Mouse (Mus musculus) embryonic facial prominence, embryonic 10.5 days (tissue): ENCODE results near the gene Fgfr2. TPM values are rescaled to one million over a fixed set of nuclear protein-coding genes. Genes with fewer than 3 reads are reported as not detected.
"Not testable (repeated sequence)": the region's sequence is repeated elsewhere in the genome, so short reads cannot be mapped to it uniquely, and the experiment has no call there.

Experiments
- DNase-seq: peaks from one replicate; pipeline ENCODE4 v3.0.0-alpha.2; 2017; ENCODE audit warnings: low spot score
- H3K27ac ChIP-seq: fragments of 300-500 bp; sonication (generic); replicated peaks from 2 replicates; pipeline ENCODE4 v1.5.1; 2016; ENCODE audit warnings: mild to moderate bottlenecking
- H3K27me3 ChIP-seq: fragments of 300-500 bp; sonication (generic); replicated peaks from 2 replicates; pipeline ENCODE4 v1.6.1; 2016; ENCODE audit warnings: low read depth, mild to moderate bottlenecking; ENCODE audit not compliant: poor library complexity, severe bottlenecking
- H3K36me3 ChIP-seq: fragments of 300-500 bp; sonication (generic); replicated peaks from 2 replicates; pipeline ENCODE4 v1.6.1; 2016; ENCODE audit warnings: mild to moderate bottlenecking, moderate library complexity
- H3K4me1 ChIP-seq: fragments of 300-500 bp; sonication (generic); 2 replicates; pipeline ENCODE4 v1.6.1; 2016
- H3K4me3 ChIP-seq: fragments of 300-500 bp; sonication (generic); 2 replicates; pipeline ENCODE4 v1.5.1; 2016; ENCODE audit warnings: mild to moderate bottlenecking, moderate library complexity
- H3K9me3 ChIP-seq: fragments of 300-500 bp; sonication (generic); 2 replicates; pipeline ENCODE4 v1.6.1; 2016; ENCODE audit warnings: mild to moderate bottlenecking
- WGBS: fragments of 180-500 bp; shearing (Covaris S2); methylation state at CpG from one replicate; pipeline ENCODE4 v1.1.7; 2016; 5-methylcytosine and 5-hydroxymethylcytosine counted together
- polyA plus RNA-seq: library from polyadenylated mRNA; unstranded; fragments of >200 nt; fragmentation: Nextera tagmentation; extraction: Ambion mirVana; gene quantifications from 2 replicates; pipeline ENCODE4 v1.2.1, GENCODE M21; 2016

Fgfr2 gene
- polyA plus RNA-seq, 1 experiment from 2014 or later: 74.3 TPM

- H3K36me3 ChIP-seq: not testable (repeated sequence)
Observed at GRCm38 (mm10) chr7:132502445-132502844, 620.7 kb downstream of the Fgfr2 start.

GRCm38 (mm10) chr7:132497142-132497541 lies 626.0 kb downstream of the Fgfr2 start:
- Histone ChIP-seq H3K36me3 (no peaks in the 10 kb centered on the region), H3K4me1 (peaks cover 9% of the 10 kb centered on the region; the same call in 1 of the 2 replicates), H3K9me3 (no peaks in the 10 kb centered on the region), H3K27ac (no peak overlapping the region), H3K27me3 (peaks cover 9% of the 10 kb centered on the region), H3K4me3 (no peak overlapping the region)
- DNase-seq: no peak
- 93% methylated on average over 3 of the region's 3 CpGs for WGBS

More at GRCm38 (mm10) chr7:132502445-132502844, 620.7 kb downstream of the Fgfr2 start:
- not testable (repeated sequence) for H3K27ac ChIP-seq, DNase-seq, H3K4me3 ChIP-seq, H3K9me3 ChIP-seq
- Histone ChIP-seq H3K4me1 (0 out of 2 replicates have a peak, but pooled peaks cover 14% of the 10 kb centered on the region), H3K27me3 (peaks cover 13% of the 10 kb centered on the region)

DNA sequence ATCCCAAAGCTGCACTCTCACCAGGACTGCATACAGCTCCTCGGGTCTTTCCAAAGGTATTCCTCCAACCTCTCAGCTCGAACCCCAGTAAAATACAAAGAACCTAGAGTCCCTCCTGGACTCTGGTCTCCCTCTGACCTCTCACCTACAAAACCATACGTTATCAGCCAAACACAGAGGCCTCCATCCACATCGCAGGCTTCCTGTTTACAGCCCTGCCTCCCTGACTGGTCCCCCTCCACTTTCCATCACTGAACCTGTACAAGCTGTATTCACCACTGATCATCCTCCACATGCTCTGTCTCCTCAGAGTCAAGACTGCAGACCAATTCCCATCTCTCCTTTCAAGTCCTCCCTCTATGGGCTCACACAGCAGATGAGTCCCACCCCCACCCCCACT lies 628.9 kb downstream of the Fgfr2 start:
- 69% methylated on average over 4 of the region's 4 CpGs for WGBS
- Histone ChIP-seq H3K9me3 (no peaks in the 10 kb centered on the region), H3K27me3 (peaks cover 9% of the 10 kb centered on the region), H3K27ac (no peak overlapping the region), H3K4me1 (peaks cover 16% of the 10 kb centered on the region), H3K36me3 (no peaks in the 10 kb centered on the region), H3K4me3 (no peak overlapping the region)
- DNase-seq: no peak

DNA sequence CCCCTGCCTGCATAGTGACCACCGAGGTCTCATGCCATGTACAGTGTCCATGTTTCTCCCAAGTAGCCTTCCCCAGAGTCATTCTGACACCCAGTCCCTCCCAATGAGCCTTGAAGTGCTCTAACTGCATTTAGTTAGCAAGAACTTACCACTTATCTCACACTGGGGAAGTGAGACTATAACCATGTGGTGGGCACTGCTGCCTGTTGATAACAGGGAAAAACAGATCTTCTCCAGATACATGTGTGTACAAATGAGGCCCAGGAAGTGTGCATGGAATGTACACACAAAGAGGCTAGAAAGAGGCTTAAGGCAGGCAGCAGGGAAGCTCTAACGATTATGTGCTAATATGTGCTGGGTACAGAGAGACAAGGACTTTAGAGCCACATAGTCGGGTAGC lies 629.5 kb downstream of the Fgfr2 start:
- DNase-seq: no peak
- Histone ChIP-seq H3K27me3 (peaks cover 14% of the 10 kb centered on the region), H3K27ac (no peak overlapping the region), H3K36me3 (no peaks in the 10 kb centered on the region), H3K4me3 (no peak overlapping the region), H3K9me3 (no peaks in the 10 kb centered on the region), H3K4me1 (peaks cover 16% of the 10 kb centered on the region)
- WGBS: 80% methylated on average over 3 of the region's 3 CpGs

DNA sequence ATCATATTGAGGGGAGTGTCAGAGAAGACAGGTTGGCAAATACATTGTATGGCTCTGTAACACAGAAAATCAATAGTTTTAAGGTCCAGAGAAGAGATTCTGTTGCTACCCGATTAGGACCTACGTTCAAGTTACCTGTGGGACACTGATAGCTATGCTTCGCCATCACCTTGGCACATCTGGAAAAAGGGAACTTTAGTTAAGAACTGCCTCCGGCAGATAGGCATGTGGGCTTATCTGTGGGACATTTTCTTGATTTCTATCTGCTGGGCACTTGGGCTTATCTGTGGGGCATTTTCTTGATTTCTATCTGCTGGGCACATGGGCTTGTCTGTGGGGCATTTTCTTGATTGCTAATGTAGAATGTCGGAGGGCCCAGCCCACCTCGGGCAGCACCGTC lies 631.2 kb downstream of the Fgfr2 start:
- Histone ChIP-seq H3K27ac (no peak overlapping the region), H3K36me3 (no peaks in the 10 kb centered on the region), H3K9me3 (no peaks in the 10 kb centered on the region), H3K27me3 (0 out of 2 replicates have a peak, but pooled peaks cover 5% of the 10 kb centered on the region), H3K4me3 (no peak overlapping the region), H3K4me1 (peaks cover 18% of the 10 kb centered on the region)
- no peak for DNase-seq
- 87% methylated on average over 7 of the region's 7 CpGs for WGBS

GRCm38 (mm10) chr7:132487361-132487760 lies 635.8 kb downstream of the Fgfr2 start:
- Histone ChIP-seq H3K4me1 (peaks cover 17% of the 10 kb centered on the region), H3K4me3 (no peak overlapping the region), H3K36me3 (no peaks in the 10 kb centered on the region), H3K27me3 (0 out of 2 replicates have a peak, but pooled peaks cover 5% of the 10 kb centered on the region), H3K27ac (no peak overlapping the region), H3K9me3 (no peaks in the 10 kb centered on the region)
- no peak for DNase-seq
- 65% methylated on average over 6 of the region's 6 CpGs for WGBS

DNA sequence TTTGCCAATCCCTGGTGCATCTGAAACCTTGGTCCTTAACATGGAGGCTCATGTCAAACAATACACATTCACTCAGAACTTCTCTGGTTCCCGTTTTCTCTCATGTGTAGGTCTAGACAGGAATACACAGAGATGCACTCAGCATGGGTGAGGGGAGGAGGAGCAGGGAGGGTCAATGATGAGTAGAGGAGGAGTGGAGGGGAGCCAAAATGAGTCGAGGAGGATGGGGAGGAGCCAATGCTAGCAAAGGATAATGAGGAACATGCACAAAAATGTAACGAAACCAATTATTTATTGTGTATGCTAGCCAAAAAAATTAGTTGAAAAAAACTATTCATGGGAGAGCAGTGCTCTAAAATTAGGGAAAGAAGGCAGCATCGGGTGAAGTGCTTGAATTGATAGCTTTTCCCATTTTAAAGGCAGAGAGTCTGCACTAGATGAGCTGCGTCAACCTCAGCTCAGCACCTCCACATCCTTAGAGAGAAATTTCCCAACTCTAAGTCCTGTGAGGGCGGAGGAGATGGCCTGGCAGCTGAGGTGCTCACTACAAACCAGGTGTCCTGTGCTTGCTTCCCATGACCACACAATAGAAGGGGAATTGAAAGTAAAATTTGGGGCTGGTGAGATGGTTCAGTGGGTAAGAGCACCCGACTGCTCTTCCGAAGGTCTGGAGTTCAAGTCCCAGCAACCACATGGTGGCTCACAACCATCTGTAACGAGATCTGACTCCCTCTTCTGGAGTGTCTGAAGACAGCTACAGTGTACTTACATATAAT lies 636.6 kb downstream of the Fgfr2 start:
- Histone ChIP-seq H3K4me1 (peaks cover 12% of the 10 kb centered on the region), H3K4me3 (no peak overlapping the region), H3K27ac (no peak overlapping the region), H3K27me3 (0 out of 2 replicates have a peak, but pooled peaks cover 5% of the 10 kb centered on the region), H3K9me3 (no peaks in the 10 kb centered on the region), H3K36me3 (no peaks in the 10 kb centered on the region)
- 87% methylated on average over 9 of the region's 9 CpGs for WGBS
- DNase-seq: no peak

DNA sequence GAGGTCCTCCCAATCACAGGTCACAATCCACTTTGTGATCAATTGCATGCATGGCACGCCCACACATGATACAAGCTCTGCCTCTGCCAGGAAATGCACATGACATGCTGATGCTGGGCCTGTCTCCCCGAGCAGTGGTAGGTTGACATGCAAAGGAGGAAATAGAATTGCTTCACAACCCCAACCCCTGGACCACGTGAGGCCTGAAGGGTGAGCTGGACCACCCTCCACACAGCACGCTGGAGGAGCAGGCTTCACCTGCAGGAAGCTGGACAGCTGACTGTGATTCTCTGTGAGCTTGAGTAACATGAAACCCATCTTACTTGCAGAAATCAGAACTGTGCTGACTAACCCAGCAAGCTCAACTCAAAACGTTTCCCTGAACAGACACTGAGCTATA lies 638.7 kb downstream of the Fgfr2 start:
- peaks cover 11% of the 10 kb centered on the region; the same call in 1 of the 2 replicates for H3K4me1 ChIP-seq
- H3K36me3 ChIP-seq: no peaks in the 10 kb centered on the region
- H3K27ac ChIP-seq: no peak overlapping the region
- WGBS: 68% methylated on average over 5 of the region's 5 CpGs
- H3K4me3 ChIP-seq: no peak overlapping the region
- no peaks in the 10 kb centered on the region for H3K9me3 ChIP-seq
- DNase-seq: no peak
- H3K27me3 ChIP-seq: 0 out of 2 replicates have a peak, but pooled peaks cover 7% of the 10 kb centered on the region

DNA sequence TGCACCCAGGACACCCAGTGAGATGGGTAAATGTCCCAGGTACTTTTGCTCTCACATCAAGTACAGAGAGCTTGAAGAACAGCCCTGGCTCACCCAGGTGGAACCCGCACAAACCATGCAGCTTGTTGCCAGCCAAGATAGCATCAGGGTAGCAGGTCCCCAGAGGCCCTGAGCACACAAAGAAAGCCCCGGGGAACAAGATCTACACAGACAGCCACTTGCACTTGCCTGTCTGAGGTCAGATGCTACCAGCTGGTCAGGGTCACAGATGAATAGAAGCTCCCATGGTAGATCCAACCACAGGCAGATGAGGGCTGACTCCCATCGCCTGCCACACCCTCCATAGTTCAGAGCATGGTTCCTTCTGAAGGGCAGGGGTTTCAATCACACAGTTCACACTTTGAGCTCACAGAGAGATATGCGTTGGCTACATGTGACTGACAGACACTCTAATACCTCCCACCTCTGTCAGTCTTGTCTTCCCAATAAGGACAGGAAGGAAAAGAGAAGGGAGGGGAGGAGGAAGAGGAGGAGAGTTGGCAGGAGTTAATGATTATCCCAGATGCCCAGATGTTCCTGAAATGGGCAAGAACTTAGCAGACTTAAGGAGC lies 642.3 kb downstream of the Fgfr2 start:
- Histone ChIP-seq H3K9me3 (no peaks in the 10 kb centered on the region), H3K4me3 (no peak overlapping the region), H3K4me1 (peaks cover 12% of the 10 kb centered on the region; the same call in 1 of the 2 replicates), H3K27ac (no peak overlapping the region), H3K36me3 (no peaks in the 10 kb centered on the region), H3K27me3 (0 out of 2 replicates have a peak, but pooled peaks cover 13% of the 10 kb centered on the region)
- 73% methylated on average over 4 of the region's 4 CpGs for WGBS
- no peak for DNase-seq

DNA sequence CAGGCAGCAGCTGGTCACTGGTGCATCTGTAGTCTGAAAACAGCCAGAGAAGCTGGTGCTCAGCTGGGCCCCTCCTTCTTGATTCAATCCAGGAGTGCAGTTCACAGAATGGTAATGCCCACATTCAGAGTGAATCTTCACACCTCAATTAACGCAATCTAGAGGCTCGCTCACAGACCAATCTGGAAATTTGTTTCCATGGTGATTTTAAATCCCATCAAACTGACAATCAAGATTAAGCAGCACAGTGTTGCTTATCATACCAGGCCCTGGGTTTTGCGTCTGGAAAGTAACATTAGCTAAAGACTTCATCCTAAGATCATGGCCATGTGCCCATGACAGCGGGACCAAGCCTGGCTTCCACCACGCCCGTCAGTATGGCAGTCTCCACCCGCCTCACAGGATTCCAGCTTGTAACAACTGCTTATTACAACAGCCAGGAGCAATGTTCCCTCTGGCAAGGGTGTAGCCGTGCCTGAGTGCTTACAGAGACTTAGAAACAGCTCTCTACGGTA lies 644.8 kb downstream of the Fgfr2 start:
- no peaks in the 10 kb centered on the region for H3K9me3 ChIP-seq
- no peak overlapping the region; the same call in 1 of the 2 replicates for H3K27ac ChIP-seq
- DNase-seq: no peak
- peaks cover 18% of the 10 kb centered on the region; the same call in 1 of the 2 replicates for H3K27me3 ChIP-seq
- 0 out of 2 replicates have a peak, but pooled peaks cover 6% of the 10 kb centered on the region for H3K4me1 ChIP-seq
- 78% methylated on average over 9 of the region's 9 CpGs for WGBS
- no peaks in the 10 kb centered on the region for H3K36me3 ChIP-seq
- H3K4me3 ChIP-seq: no peak overlapping the region

GRCm38 (mm10) chr7:132477753-132478152 lies 645.4 kb downstream of the Fgfr2 start:
- Histone ChIP-seq H3K27ac (no peak overlapping the region), H3K27me3 (peaks cover 21% of the 10 kb centered on the region; the same call in 1 of the 2 replicates), H3K36me3 (no peaks in the 10 kb centered on the region), H3K4me1 (0 out of 2 replicates have a peak, but pooled peaks cover 6% of the 10 kb centered on the region), H3K4me3 (no peak overlapping the region), H3K9me3 (no peaks in the 10 kb centered on the region)
- DNase-seq: no peak
- WGBS: 70% methylated on average over 3 of the region's 3 CpGs

GRCm38 (mm10) chr7:132476491-132476890 lies 646.7 kb downstream of the Fgfr2 start:
- no peak for DNase-seq
- H3K36me3 ChIP-seq: no peaks in the 10 kb centered on the region
- H3K9me3 ChIP-seq: no peaks in the 10 kb centered on the region
- H3K4me1 ChIP-seq: 0 out of 2 replicates have a peak, but pooled peaks cover 6% of the 10 kb centered on the region
- WGBS: 85% methylated on average over 2 of the region's 2 CpGs
- H3K27me3 ChIP-seq: peaks cover 21% of the 10 kb centered on the region; the same call in 1 of the 2 replicates
- H3K4me3 ChIP-seq: no peak overlapping the region
- no peak overlapping the region for H3K27ac ChIP-seq
